Comparison of ENCODE assay signal across 7 mouse cellular contexts in genomic region chr19:46003371-46004226, GRCm38 (mm10). TPM values are rescaled to one million over a fixed set of nuclear protein-coding genes. Genes with fewer than 3 reads are reported as not detected.
DNase-seq lines count a peak whose midpoint lies in the region; ATAC-seq lines count a peak whose summit lies in the region.

Gene Hps6 (plus strand): TSS chr19:46003508.

- H3K4me3 ChIP-seq in embryonic facial prominence, embryonic 12.5 days = peak within 1 kb of the TSS; percentile 55
- peak within 1 kb of the TSS; percentile 61 for H3K4me3 ChIP-seq in limb, embryonic 12.5 days (replicated peaks)
- H3K4me3 ChIP-seq in midbrain, embryonic 14.5 days (replicated peaks; ENCODE audit: low read depth, low read length) = peak within 1 kb of the TSS; percentile 45

- H3K27ac ChIP-seq in embryonic facial prominence, embryonic 12.5 days = no peak within 1 kb of the TSS
- H3K27ac ChIP-seq in limb, embryonic 12.5 days = no peak within 1 kb of the TSS
- H3K27ac ChIP-seq in midbrain, embryonic 14.5 days (replicated peaks; ENCODE audit: low read depth, low read length) = no peak within 1 kb of the TSS

- 1% methylated on average over 70 of the region's 70 CpGs for WGBS in embryonic facial prominence, embryonic 12.5 days
- WGBS in limb, embryonic 12.5 days = 2% methylated on average over 65 of the region's 70 CpGs
- 2% methylated on average over 70 of the region's 70 CpGs for WGBS in midbrain, embryonic 14.5 days

- H3K27me3 ChIP-seq in embryonic facial prominence, embryonic 12.5 days = 0 out of 2 replicates have a peak, but pooled peaks cover 3% of the 10 kb centered on the region
- peaks cover 13% of the 10 kb centered on the region; the same call in 1 of the 2 replicates for H3K27me3 ChIP-seq in limb, embryonic 12.5 days
- H3K27me3 ChIP-seq in midbrain, embryonic 14.5 days (ENCODE audit: control insufficient read depth, insufficient read depth, low read length) = peaks cover 10% of the 10 kb centered on the region; the same call in 1 of the 2 replicates

- H3K9me3 ChIP-seq in embryonic facial prominence, embryonic 12.5 days = no peaks in the 10 kb centered on the region
- H3K9me3 ChIP-seq in limb, embryonic 12.5 days = no peaks in the 10 kb centered on the region
- H3K9me3 ChIP-seq in midbrain, embryonic 14.5 days (ENCODE audit: control insufficient read depth, low read length) = no peaks in the 10 kb centered on the region

- DNase-seq in adrenal gland, postnatal 25 days = peak; percentile 91
- DNase-seq in heart, adult 8-10 months (ENCODE audit: low spot score) = peak; percentile 90
- DNase-seq in kidney, adult 8-10 months = peak; percentile 92
- peak; percentile 70 for DNase-seq in midbrain, embryonic 14.5 days
- DNase-seq in spleen, adult 18-20 months = peak; percentile 88 to 90

- H3K4me2 ChIP-seq in embryonic facial prominence, embryonic 12.5 days (replicated peaks) = peak within 1 kb of the TSS; percentile 97
- H3K4me2 ChIP-seq in limb, embryonic 12.5 days = peak within 1 kb of the TSS; percentile 86
- H3K4me2 ChIP-seq in midbrain, embryonic 14.5 days (ENCODE audit: low read length) = peak within 1 kb of the TSS; percentile 89

- H3K36me3 ChIP-seq in embryonic facial prominence, embryonic 12.5 days = no peaks in the 10 kb centered on the region
- peaks cover 4% of the 10 kb centered on the region; the same call in 1 of the 2 replicates for H3K36me3 ChIP-seq in limb, embryonic 12.5 days
- H3K36me3 ChIP-seq in midbrain, embryonic 14.5 days (ENCODE audit: control insufficient read depth, insufficient read depth, low read length) = no peaks in the 10 kb centered on the region

- ATAC-seq in embryonic facial prominence, embryonic 12.5 days (ENCODE audit: insufficient number of reproducible peaks, insufficient read depth, low FRiP score, low TSS enrichment) = peak; percentile 77
- peak; percentile 54; the same call in 1 of the 2 replicates for ATAC-seq in limb, embryonic 12.5 days (ENCODE audit: insufficient number of reproducible peaks, insufficient read depth, low FRiP score, low TSS enrichment, low read depth)
- ATAC-seq in midbrain, embryonic 14.5 days (ENCODE audit: low FRiP score, low TSS enrichment) = peak; percentile 46; the same call in 1 of the 2 replicates

- H3K4me1 ChIP-seq in embryonic facial prominence, embryonic 12.5 days = peaks cover 9% of the 10 kb centered on the region
- H3K4me1 ChIP-seq in limb, embryonic 12.5 days (replicated peaks) = peaks cover 15% of the 10 kb centered on the region
- peaks cover 10% of the 10 kb centered on the region; the same call in 1 of the 2 replicates for H3K4me1 ChIP-seq in midbrain, embryonic 14.5 days (ENCODE audit: control insufficient read depth, insufficient read depth, low read length)

- H3K9ac ChIP-seq in embryonic facial prominence, embryonic 12.5 days = peak within 1 kb of the TSS; percentile 73
- H3K9ac ChIP-seq in limb, embryonic 12.5 days (replicated peaks) = peak within 1 kb of the TSS; percentile 78
- peak within 1 kb of the TSS; percentile 54; the same call in 1 of the 2 replicates for H3K9ac ChIP-seq in midbrain, embryonic 14.5 days (replicated peaks; ENCODE audit: low read length)

RNA-seq across cellular contexts. Expression of gene Hps6, which starts in this region (rescaled TPM):
- total RNA-seq in adrenal gland, postnatal 25 days (2021) = 19.9 and 26.3 TPM in 2 replicates
- polyA plus RNA-seq in embryonic facial prominence, embryonic 12.5 days (2016; fragmentation: Nextera tagmentation; extraction: Ambion mirVana) = 6.1 and 7.2 TPM in 2 replicates
- 1 to 10 TPM; 5.3 to 6.7 (median 6.1) TPM for total RNA-seq in heart, adult 8-10 months (2022)
- polyA plus RNA-seq in limb, embryonic 12.5 days (2016; fragmentation: Nextera tagmentation; extraction: Ambion mirVana) = 6.4 and 7.2 TPM in 2 replicates
- 1.4 and 1.5 TPM in 2 replicates for polyA plus RNA-seq in midbrain, embryonic 14.5 days (2014; fragmentation: Nextera tagmentation; extraction: Ambion mirVana)
